Mouse (Mus musculus) C2C12 (cell line): Measurements from ENCODE around the gene Trim14. TPM values are rescaled to one million over a fixed set of nuclear protein-coding genes. Genes with fewer than 3 reads are reported as not detected.
"Not testable (repeated sequence)": the region's sequence is repeated elsewhere in the genome, so short reads cannot be mapped to it uniquely, and the experiment has no call there.

Experiments used
- H3K27me3 ChIP-seq: one replicate; pipeline ENCODE4 v1.6.1; 2011; ENCODE audit not compliant: control insufficient read depth, insufficient read depth, insufficient read length
- H3K36me3 ChIP-seq: one replicate; pipeline ENCODE4 v1.6.1; 2011; ENCODE audit not compliant: control insufficient read depth, insufficient read depth
- H3K4me3 ChIP-seq: one replicate; pipeline ENCODE4 v1.5.1; 2011; ENCODE audit warnings: mild to moderate bottlenecking, control low read depth; ENCODE audit not compliant: poor library complexity, insufficient read depth, severe bottlenecking
- H3K79me2 ChIP-seq: one replicate; pipeline ENCODE4 v1.6.1; 2011; ENCODE audit not compliant: control insufficient read depth, insufficient read depth
- H3K79me3 ChIP-seq: one replicate; pipeline ENCODE4 v1.6.1; 2011; ENCODE audit warnings: low read depth, control low read depth
- H3ac ChIP-seq: one replicate; pipeline ENCODE3; 2011; ENCODE audit warnings: low read depth; ENCODE audit not compliant: control insufficient read depth, insufficient read length
- CEBPB ChIP-seq: IDR thresholded peaks from one replicate; pipeline ENCODE4 v1.6.1; 2011; ENCODE audit warnings: low read depth, mild to moderate bottlenecking, control low read depth, moderate library complexity
- CTCF ChIP-seq: IDR thresholded peaks from one replicate; pipeline ENCODE4 v1.5.1; 2011; ENCODE audit not compliant: control insufficient read depth, insufficient read depth, insufficient read length
- FOSL1 ChIP-seq: IDR thresholded peaks from one replicate; pipeline ENCODE4 v1.8.0; 2011; ENCODE audit warnings: mild to moderate bottlenecking, low read length; ENCODE audit not compliant: poor library complexity, insufficient read depth, severe bottlenecking
- MAX ChIP-seq: IDR thresholded peaks from one replicate; pipeline ENCODE4 v1.6.1; 2011; ENCODE audit warnings: mild to moderate bottlenecking, control low read depth
- MYOD1 ChIP-seq: IDR thresholded peaks from one replicate; pipeline ENCODE4 v1.6.1; 2011; ENCODE audit warnings: low read depth; ENCODE audit not compliant: control insufficient read depth, insufficient read length
- MYOG ChIP-seq: IDR thresholded peaks from one replicate; pipeline ENCODE4 v1.6.1; 2011; ENCODE audit not compliant: control insufficient read depth, insufficient read length; ENCODE audit errors: extremely low read depth
- USF1 ChIP-seq: IDR thresholded peaks from one replicate; pipeline ENCODE4 v1.6.1; 2011; ENCODE audit warnings: low read depth, mild to moderate bottlenecking, control low read depth, moderate library complexity
- long read RNA-seq, 2 experiments: library from polyadenylated mRNA; unstranded; transcript quantifications; one replicate each; pipeline ENCODE4 v2.0.0; 2019 to 2020
- polyA plus RNA-seq: library from polyadenylated mRNA; unstranded; fragments of >200 nt; fragmentation: generic; extraction: Trizol; gene quantifications from one replicate; pipeline ENCODE4 v1.2.1, GENCODE M21; 2012; ENCODE audit warnings: missing spikeins

Gene Trim14
- polyA plus RNA-seq, result 0.12 TPM
- long read RNA-seq, experiment 1, partial matches to known transcripts, result 1 of 1 reads
- long read RNA-seq, experiment 1, other reads (novel, unspliced or antisense), result 0 of 1 reads
- long read RNA-seq, experiment 2, result 0 reads

DNA sequence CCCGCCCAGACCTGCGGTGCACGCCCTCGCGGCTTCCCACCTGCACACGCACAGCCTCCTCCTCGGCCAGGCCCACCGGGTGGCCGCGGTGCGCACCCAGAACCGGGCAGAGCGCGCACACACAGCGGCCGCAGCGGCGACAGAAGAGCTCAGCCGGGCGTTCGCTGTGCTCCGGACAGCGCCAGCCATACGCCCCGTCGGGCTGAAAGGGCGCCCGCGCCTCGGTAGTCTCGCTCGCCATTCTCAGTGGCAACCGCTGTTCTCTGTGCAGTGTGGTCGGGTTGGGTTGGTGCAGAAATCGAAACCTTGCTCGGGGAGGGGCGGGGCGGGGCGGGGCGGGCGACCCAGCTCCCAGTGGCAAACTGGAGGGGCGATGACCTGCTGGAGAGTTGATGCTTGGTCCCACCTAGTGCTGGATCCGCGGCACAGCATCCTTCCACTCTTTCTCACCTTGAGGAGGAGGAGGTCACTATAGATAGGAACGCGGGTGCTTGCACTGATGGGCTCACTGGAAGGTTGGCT lies at the start of gene Trim14:
Gene Trim14 (minus strand): TSS at position 302 of the 522 bp plus-strand sequence.
- no peaks in the 10 kb centered on the region for H3K36me3 ChIP-seq
- no peaks in the 10 kb centered on the region for H3K79me2 ChIP-seq
- peak within 1 kb of the TSS; percentile 5 for H3ac ChIP-seq
- H3K4me3 ChIP-seq, result no peak within 1 kb of the TSS
- H3K27me3 ChIP-seq, result peaks cover 18% of the 10 kb centered on the region
- no peaks in the 10 kb centered on the region for H3K79me3 ChIP-seq
- TF ChIP-seq USF1 (no peak), MYOD1 (no peak), MAX (no peak), FOSL1 (no peak), CEBPB (no peak), CTCF (no peak)

- Histone ChIP-seq H3K79me2 (no peaks in the 10 kb centered on the region), H3K27me3 (peaks cover 7% of the 10 kb centered on the region), H3K79me3 (no peaks in the 10 kb centered on the region), H3ac (no peak overlapping the region), H3K4me3 (no peak overlapping the region), H3K36me3 (no peaks in the 10 kb centered on the region)
- no peak for TF ChIP-seq MYOG
- TF ChIP-seq USF1, result no peak
- TF ChIP-seq MAX, result no peak
- no peak for TF ChIP-seq CEBPB
- no peak for TF ChIP-seq CTCF
- TF ChIP-seq FOSL1, result no peak
- no peak for TF ChIP-seq MYOD1
Observed at GRCm38 (mm10) chr4:46585041-46585810, 49.3 kb upstream of the Trim14 start.

- not testable (repeated sequence) for H3K36me3 ChIP-seq, H3ac ChIP-seq, H3K4me3 ChIP-seq, H3K79me3 ChIP-seq, H3K79me2 ChIP-seq, H3K27me3 ChIP-seq
Observed at GRCm38 (mm10) chr4:46584536-46584935, 48.6 kb upstream of the Trim14 start.

DNA sequence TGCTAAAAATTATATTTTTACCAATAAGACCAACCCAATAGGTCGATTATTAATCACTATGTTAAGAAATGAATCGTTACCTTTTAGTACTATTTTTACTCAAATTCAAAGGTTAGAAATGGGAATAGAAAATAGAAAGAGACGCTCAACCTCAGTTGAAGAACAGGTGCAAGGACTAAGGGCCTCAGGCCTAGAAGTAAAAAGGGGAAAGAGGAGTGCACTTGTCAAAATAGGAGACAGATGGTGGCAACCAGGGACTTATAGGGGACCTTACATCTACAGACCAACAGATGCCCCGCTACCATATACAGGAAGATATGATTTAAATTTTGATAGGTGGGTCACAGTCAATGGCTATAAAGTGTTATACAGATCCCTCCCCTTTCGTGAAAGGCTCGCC lies 48.1 kb upstream of the Trim14 start:
- not testable (repeated sequence) for H3K27me3 ChIP-seq, H3K4me3 ChIP-seq, H3K36me3 ChIP-seq, H3K79me2 ChIP-seq, H3ac ChIP-seq, H3K79me3 ChIP-seq

- not testable (repeated sequence) for H3K36me3 ChIP-seq, H3K79me3 ChIP-seq, H3K79me2 ChIP-seq, H3K4me3 ChIP-seq, H3K27me3 ChIP-seq, H3ac ChIP-seq
Observed at GRCm38 (mm10) chr4:46582024-46582423, 46.1 kb upstream of the Trim14 start.

DNA sequence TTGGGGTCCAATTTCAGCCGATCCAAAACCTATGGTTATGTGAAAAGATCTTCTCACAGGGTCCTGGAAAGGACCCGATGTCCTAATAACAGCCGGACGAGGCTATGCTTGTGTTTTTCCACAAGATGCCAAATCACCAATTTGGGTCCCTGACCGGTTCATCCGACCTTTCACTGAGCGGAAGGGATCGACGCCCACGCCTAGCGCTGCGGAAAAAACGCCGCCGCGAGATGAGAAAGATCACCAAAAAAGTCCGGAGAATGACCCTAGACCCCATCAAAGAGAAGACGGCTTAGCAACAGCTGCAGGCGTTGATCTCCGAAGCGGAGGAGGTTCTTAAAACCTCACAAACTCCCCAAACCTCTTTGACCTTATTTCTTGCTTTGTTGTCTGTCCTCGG lies 45.6 kb upstream of the Trim14 start:
- not testable (repeated sequence) for H3K79me3 ChIP-seq, H3K36me3 ChIP-seq, H3K79me2 ChIP-seq, H3K27me3 ChIP-seq, H3ac ChIP-seq, H3K4me3 ChIP-seq

DNA sequence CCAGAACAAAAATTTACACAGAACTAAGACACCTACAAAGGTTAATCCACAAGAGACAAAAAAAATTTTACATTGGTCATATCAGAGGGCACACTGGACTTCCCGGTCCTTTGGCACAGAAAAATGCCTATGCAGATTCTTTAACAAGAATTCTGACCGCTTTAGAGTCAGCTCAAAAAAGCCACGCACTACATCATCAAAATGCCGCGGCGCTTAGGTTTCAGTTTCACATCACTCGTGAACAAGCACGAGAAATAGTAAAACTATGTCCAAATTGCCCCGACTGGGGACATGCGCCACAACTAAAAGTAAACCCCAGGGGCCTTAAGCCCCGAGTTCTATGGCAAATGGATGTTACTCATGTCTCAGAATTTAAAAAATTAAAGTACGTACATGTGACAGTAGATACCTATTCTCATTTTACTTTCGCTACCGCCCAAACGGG lies 44.9 kb upstream of the Trim14 start:
- H3K36me3 ChIP-seq, H3ac ChIP-seq, H3K4me3 ChIP-seq, H3K79me3 ChIP-seq, H3K27me3 ChIP-seq, H3K79me2 ChIP-seq: not testable (repeated sequence)

DNA sequence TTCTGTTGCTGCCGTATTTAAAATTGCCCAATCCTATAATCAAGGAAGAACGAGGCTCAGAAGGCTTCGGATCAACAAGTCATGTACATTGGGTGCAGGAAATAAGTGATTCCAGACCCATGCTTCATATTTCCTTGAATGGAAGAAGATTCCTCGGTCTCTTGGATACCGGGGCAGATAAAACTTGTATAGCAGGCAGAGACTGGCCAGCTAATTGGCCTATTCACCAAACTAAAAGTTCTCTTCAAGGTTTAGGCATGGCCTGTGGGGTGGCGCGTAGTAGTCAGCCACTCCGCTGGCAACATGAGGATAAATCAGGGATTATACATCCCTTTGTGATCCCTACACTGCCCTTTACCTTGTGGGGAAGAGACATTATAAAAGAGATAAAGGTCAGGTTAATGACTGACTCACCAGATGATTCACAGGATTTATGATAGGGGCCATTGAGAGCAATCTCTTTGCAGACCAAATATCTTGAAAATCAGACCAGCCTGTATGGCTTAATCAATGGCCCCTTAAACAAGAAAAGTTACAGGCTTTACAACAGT lies 42.9 kb upstream of the Trim14 start:
- not testable (repeated sequence) for H3K27me3 ChIP-seq, H3K79me2 ChIP-seq, H3K36me3 ChIP-seq, H3K4me3 ChIP-seq, H3K79me3 ChIP-seq, H3ac ChIP-seq
